Mouse (Mus musculus) cerebellum, adult 18-20 months (tissue): ENCODE measurements around the gene Dapp1.

Source experiments
- DNase-seq, 2 experiments: peaks; one replicate each; pipeline ENCODE4 v3.0.0; 2021

Dapp1 gene

GRCm38 (mm10) chr3:137981382-137981750, at the start of gene Dapp1:
Gene Dapp1, minus strand, starts transcription at chr3:137981545.
- DNase-seq, result no peak

- no peak for DNase-seq
Measured at GRCm38 (mm10) chr3:138030563-138030962, 49.2 kb upstream of the Dapp1 start.

GRCm38 (mm10) chr3:138029351-138029750, 48.0 kb upstream of the Dapp1 start:
- DNase-seq, result peak; percentile 79 to 91

GRCm38 (mm10) chr3:138027575-138028362, 46.4 kb upstream of the Dapp1 start:
- no peak for DNase-seq

- DNase-seq, result peak; percentile 82 to 92
Measured at GRCm38 (mm10) chr3:138026286-138026685, 44.9 kb upstream of the Dapp1 start.

- no peak for DNase-seq
Measured at GRCm38 (mm10) chr3:138022651-138023050, 41.3 kb upstream of the Dapp1 start.

GRCm38 (mm10) chr3:138022003-138022402, 40.7 kb upstream of the Dapp1 start:
- DNase-seq, result no peak

- DNase-seq, result no peak
Measured at GRCm38 (mm10) chr3:138016810-138017209, 35.5 kb upstream of the Dapp1 start.

GRCm38 (mm10) chr3:138014725-138015124, 33.4 kb upstream of the Dapp1 start:
- no peak for DNase-seq

- no peak for DNase-seq
Measured at GRCm38 (mm10) chr3:138012351-138012750, 31.0 kb upstream of the Dapp1 start.

- DNase-seq, result no peak
Measured at GRCm38 (mm10) chr3:138008152-138008551, 26.8 kb upstream of the Dapp1 start.

- DNase-seq, result no peak
Measured at GRCm38 (mm10) chr3:138006896-138007295, 25.6 kb upstream of the Dapp1 start.

- DNase-seq, result no peak
Measured at GRCm38 (mm10) chr3:138003264-138003663, 21.9 kb upstream of the Dapp1 start.

- DNase-seq, result no peak
Measured at GRCm38 (mm10) chr3:138002545-138002944, 21.2 kb upstream of the Dapp1 start.

- no peak for DNase-seq
Measured at GRCm38 (mm10) chr3:138001865-138002264, 20.5 kb upstream of the Dapp1 start.

GRCm38 (mm10) chr3:138000724-138001069, 19.4 kb upstream of the Dapp1 start:
- no peak for DNase-seq

- DNase-seq, result no peak
Measured at GRCm38 (mm10) chr3:138000062-138000723, 18.8 kb upstream of the Dapp1 start.

- DNase-seq, result no peak
Measured at GRCm38 (mm10) chr3:137999224-137999790, 18.0 kb upstream of the Dapp1 start.

- DNase-seq, result no peak
Measured at GRCm38 (mm10) chr3:137998491-137999223, 17.3 kb upstream of the Dapp1 start.

- no peak for DNase-seq
Measured at GRCm38 (mm10) chr3:137995486-137995885, 14.1 kb upstream of the Dapp1 start.

- no peak for DNase-seq
Measured at GRCm38 (mm10) chr3:137994196-137994595, 12.9 kb upstream of the Dapp1 start.

GRCm38 (mm10) chr3:137992366-137992765, 11.0 kb upstream of the Dapp1 start:
- DNase-seq, result no peak

- DNase-seq, result peak; percentile 88 to 89
Measured at GRCm38 (mm10) chr3:137991183-137991582, 9.8 kb upstream of the Dapp1 start.
